Mouse (Mus musculus) neural tube, embryonic 15.5 days (tissue): ENCODE data around the gene Sec13. TPM values are rescaled to one million over a fixed set of nuclear protein-coding genes. Genes with fewer than 3 reads are reported as not detected.
"Not testable (repeated sequence)": the region's sequence is repeated elsewhere in the genome, so short reads cannot be mapped to it uniquely, and the experiment has no call there.

Experiments used
- ATAC-seq: fragments of 200-750 bp; cut with Nextera tagmentation; 2 replicates; pipeline ENCODE4 v1.8.0; 2017; ENCODE audit warnings: mild to moderate bottlenecking, moderate TSS enrichment, moderate library complexity; ENCODE audit not compliant: low FRiP score
- H3K27ac ChIP-seq: fragments of 300-500 bp; sonication (generic); replicated peaks from 2 replicates; pipeline ENCODE4 v1.5.1; 2015; ENCODE audit warnings: mild to moderate bottlenecking, inconsistent platforms
- H3K27me3 ChIP-seq: fragments of 300-500 bp; sonication (generic); replicated peaks from 2 replicates; pipeline ENCODE4 v1.6.1; 2015; ENCODE audit warnings: inconsistent platforms
- H3K36me3 ChIP-seq: fragments of 300-500 bp; sonication (generic); 2 replicates; pipeline ENCODE4 v1.6.1; 2015; ENCODE audit warnings: inconsistent platforms
- H3K4me1 ChIP-seq: fragments of 300-500 bp; sonication (generic); 2 replicates; pipeline ENCODE4 v1.6.1; 2015; ENCODE audit warnings: inconsistent platforms
- H3K4me2 ChIP-seq: fragments of 300-500 bp; sonication (generic); 2 replicates; pipeline ENCODE4 v1.6.1; 2015; ENCODE audit warnings: inconsistent platforms, mild to moderate bottlenecking, moderate library complexity
- H3K4me3 ChIP-seq: fragments of 300-500 bp; sonication (generic); replicated peaks from 2 replicates; pipeline ENCODE4 v1.5.1; 2015; ENCODE audit warnings: mild to moderate bottlenecking, inconsistent platforms
- H3K9ac ChIP-seq: fragments of 300-500 bp; sonication (generic); replicated peaks from 2 replicates; pipeline ENCODE4 v1.6.1; 2015; ENCODE audit warnings: mild to moderate bottlenecking, inconsistent platforms
- H3K9me3 ChIP-seq: fragments of 300-500 bp; sonication (generic); replicated peaks from 2 replicates; pipeline ENCODE4 v1.6.1; 2016; ENCODE audit warnings: inconsistent platforms
- WGBS: fragments of 180-500 bp; shearing (Covaris S2); methylation state at CpG from one replicate; pipeline ENCODE4 v1.1.7; 2015; ENCODE audit warnings: mixed read lengths; 5-methylcytosine and 5-hydroxymethylcytosine counted together
- polyA plus RNA-seq: library from polyadenylated mRNA; unstranded; fragments of >200 nt; fragmentation: Nextera tagmentation; extraction: Ambion mirVana; gene quantifications from 2 replicates; pipeline ENCODE4 v1.2.1, GENCODE M21; 2015

The Sec13 gene
- polyA plus RNA-seq, 1 experiment from 2014 or later, result 194 TPM

DNA sequence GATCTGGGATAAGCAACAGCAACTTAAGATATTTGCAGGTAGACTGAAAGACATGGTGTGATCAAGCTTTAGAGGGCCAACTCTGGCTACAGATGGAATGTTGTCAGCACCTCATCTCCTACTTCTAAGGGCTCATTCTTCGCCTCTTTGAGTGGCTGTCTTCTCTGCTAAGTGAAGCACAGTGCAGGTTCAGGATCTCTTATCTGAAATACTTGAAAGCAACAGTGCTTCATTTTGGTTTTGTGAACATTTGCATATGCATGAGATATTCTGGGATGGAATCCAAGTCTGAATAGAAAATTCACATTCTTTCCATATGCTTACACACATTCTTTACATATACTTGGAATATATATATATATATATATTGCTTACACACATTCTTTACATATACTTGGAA, 1.8 kb upstream of the Sec13 start:
- no peaks in the 10 kb centered on the region for H3K27me3 ChIP-seq
- ATAC-seq, result no peak
- H3K4me1 ChIP-seq, result peaks cover 14% of the 10 kb centered on the region
- peaks cover 16% of the 10 kb centered on the region for H3K36me3 ChIP-seq
- H3K9me3 ChIP-seq, result no peaks in the 10 kb centered on the region
- no peak overlapping the region for H3K9ac ChIP-seq
- WGBS, result 68% methylated on average over 1 of the region's 1 CpGs
- no peak overlapping the region for H3K4me3 ChIP-seq
- no peak overlapping the region for H3K4me2 ChIP-seq
- no peak overlapping the region for H3K27ac ChIP-seq

DNA sequence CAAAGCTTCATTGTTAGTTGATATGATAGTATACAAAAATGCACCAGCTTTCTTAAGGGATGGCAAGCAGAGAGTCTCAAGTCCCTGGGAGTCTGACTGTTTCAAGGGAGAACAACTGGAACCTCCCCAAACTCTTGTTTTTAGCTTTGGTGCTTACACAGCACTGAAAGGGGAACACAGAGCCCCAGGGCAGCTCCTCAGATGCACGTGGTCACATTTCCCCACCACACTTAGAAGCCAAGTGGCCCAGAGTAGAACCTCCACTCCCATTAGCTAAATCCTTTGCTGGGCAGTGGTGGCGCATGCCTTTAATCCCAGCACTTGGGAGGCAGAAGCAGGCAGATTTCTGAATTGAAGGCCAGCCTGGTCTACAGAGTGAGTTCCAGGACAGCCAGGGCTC, 882 bp upstream of the Sec13 start:
- Histone ChIP-seq H3K4me2 (no peak overlapping the region), H3K4me3 (no peak overlapping the region), H3K27me3 (no peaks in the 10 kb centered on the region), H3K9ac (no peak overlapping the region), H3K36me3 (peaks cover 18% of the 10 kb centered on the region), H3K9me3 (no peaks in the 10 kb centered on the region), H3K27ac (no peak overlapping the region), H3K4me1 (peaks cover 14% of the 10 kb centered on the region)
- no peak for ATAC-seq
- 66% methylated on average over 2 of the region's 2 CpGs for WGBS

DNA sequence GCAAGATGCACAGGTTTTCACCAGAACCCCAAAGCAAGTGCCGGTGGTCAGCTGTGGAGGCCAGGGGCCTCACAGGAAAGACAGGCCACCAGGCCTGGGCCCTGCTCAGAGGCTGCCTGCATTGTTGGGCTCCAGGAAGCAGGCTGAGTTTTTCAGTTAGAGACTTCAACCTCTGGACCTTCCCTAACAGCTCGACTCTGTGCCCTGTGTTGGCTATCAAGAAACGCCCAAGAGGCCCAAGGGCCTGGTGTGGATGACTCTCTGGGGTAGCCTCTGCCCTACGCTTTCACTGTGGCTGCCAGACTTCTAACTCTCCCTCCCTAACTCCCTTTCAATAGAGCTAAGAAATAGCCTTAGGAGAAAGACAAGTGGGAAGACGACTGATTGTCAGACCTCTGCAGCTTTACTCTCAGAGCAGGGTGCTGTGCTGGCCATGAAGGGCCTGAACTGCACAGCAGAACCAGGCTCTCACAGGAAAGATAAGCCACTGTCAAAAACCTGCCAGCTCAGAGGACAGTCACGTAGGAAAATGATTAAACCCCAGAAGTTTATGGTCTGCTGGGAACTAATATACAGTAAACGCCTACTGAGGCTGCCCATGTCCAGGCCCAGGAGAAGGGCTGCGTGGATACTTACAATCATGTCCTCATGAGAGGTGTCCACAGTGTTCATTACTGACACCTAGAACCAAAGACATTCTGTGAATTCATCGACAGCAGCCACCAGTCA, 3.1 kb downstream of the Sec13 start:
- Histone ChIP-seq H3K9ac (no peak overlapping the region), H3K27ac (no peak overlapping the region), H3K27me3 (no peaks in the 10 kb centered on the region), H3K9me3 (no peaks in the 10 kb centered on the region), H3K4me2 (no peak overlapping the region), H3K4me1 (peaks cover 14% of the 10 kb centered on the region), H3K4me3 (no peak overlapping the region), H3K36me3 (peaks cover 51% of the 10 kb centered on the region)
- WGBS, result 90% methylated on average over 9 of the region's 9 CpGs
- ATAC-seq, result no peak

DNA sequence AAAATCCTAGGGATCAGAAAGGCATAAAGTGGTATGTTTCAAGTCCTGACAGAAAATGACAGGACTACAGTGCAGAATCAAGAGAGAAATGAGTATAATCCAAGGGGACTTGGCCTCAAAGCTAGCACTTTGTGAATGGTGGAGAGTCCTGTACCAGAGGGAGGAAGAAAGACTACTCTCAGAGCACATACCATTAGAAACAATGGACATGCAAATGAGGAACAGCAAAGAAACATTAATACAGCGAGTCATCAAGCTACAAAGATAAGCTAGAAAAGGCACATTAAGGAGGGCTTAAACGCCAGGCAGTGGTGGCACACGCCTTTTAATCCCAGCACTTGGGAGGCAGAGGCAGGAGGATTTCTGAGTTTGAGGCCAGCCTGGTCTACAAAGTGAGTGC, 9.2 kb downstream of the Sec13 start:
- H3K9me3 ChIP-seq, result no peaks in the 10 kb centered on the region
- H3K36me3 ChIP-seq, result peaks cover 97% of the 10 kb centered on the region
- H3K27ac ChIP-seq, result no peak overlapping the region
- H3K4me2 ChIP-seq, result no peak overlapping the region
- no peak overlapping the region for H3K9ac ChIP-seq
- no peak overlapping the region for H3K4me3 ChIP-seq
- no peaks in the 10 kb centered on the region for H3K27me3 ChIP-seq
- WGBS, result 92% methylated on average over 3 of the region's 3 CpGs
- H3K4me1 ChIP-seq, result no peaks in the 10 kb centered on the region
- ATAC-seq, result no peak

DNA sequence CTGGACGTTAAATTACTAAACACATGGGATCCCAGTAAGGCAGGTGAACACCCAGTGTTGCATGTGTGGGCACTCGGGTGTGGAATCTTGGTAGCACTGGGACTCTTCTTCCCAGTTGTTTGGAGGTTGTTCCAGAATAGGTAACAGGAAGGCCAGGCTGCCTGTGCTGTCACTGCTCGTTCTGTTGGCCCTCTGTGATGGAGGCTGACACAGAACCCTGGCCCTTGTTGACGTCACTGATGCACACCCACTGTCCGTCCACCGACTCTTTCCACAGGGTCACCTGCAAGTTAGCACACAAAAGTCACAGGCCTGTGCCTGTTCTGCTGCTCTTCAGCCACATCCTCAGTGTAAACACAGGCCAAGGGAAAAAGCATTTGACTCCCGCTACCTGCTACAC, 12.4 kb downstream of the Sec13 start:
- Histone ChIP-seq H3K27ac (no peak overlapping the region), H3K36me3 (peaks cover 84% of the 10 kb centered on the region), H3K9me3 (no peaks in the 10 kb centered on the region), H3K4me1 (no peaks in the 10 kb centered on the region), H3K4me3 (no peak overlapping the region), H3K9ac (no peak overlapping the region), H3K27me3 (no peaks in the 10 kb centered on the region), H3K4me2 (no peak overlapping the region)
- 88% methylated on average over 7 of the region's 7 CpGs for WGBS
- no peak for ATAC-seq

DNA sequence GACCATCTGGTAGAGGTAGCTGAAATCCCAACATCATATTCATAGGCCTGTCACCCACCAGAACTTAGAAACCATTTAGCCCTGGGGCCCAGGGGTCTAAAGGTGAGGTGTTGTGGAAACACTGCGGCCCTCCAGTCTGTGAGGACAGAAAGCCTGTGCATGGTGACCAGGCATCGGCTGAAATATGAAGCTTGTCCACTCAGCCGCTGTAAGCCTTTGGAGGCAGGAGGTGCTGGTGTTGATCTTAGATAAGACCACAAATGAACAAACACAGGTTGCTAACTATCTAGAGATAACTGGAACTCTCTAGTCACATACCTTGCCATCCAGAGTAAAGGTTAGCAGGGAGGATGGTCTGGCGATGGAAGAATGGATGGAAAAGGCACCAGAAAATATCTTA, 19.5 kb downstream of the Sec13 start:
- Histone ChIP-seq H3K4me2 (no peak overlapping the region), H3K4me3 (no peak overlapping the region), H3K36me3 (peaks cover 67% of the 10 kb centered on the region), H3K9me3 (no peaks in the 10 kb centered on the region), H3K27me3 (no peaks in the 10 kb centered on the region), H3K4me1 (no peaks in the 10 kb centered on the region), H3K9ac (no peak overlapping the region), H3K27ac (no peak overlapping the region)
- ATAC-seq, result no peak
- 96% methylated on average over 4 of the region's 4 CpGs for WGBS

DNA sequence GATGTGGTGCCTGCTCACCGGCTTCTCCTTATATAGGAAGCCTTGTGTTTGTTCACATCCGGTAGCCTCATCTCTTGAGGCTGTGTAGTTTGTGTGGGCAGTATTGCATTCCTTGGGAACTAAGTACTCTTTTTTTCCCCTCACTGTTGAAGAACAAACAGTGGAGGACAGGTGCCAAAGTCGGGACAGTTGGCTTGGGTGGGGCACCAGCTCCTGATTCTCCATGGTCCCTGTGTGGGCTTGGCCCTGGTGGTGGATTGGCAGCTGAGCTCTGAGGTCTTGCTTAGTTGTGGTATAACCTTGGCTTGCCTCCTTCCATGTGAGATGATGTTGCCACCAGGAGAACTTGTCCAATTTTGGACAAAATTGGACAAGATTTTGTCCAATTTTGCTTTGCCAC, 20.7 kb downstream of the Sec13 start, which contains the start of gene Ghrl:
Ghrl (minus strand) TSS at position 3 of the 400 bp plus-strand sequence.
- Histone ChIP-seq H3K9ac (no peak within 1 kb of the TSS), H3K36me3 (peaks cover 71% of the 10 kb centered on the region), H3K4me2 (no peak within 1 kb of the TSS), H3K4me3 (no peak within 1 kb of the TSS), H3K27ac (no peak within 1 kb of the TSS), H3K9me3 (no peaks in the 10 kb centered on the region), H3K4me1 (no peaks in the 10 kb centered on the region), H3K27me3 (no peaks in the 10 kb centered on the region)
- 91% methylated on average over 3 of the region's 3 CpGs for WGBS
- ATAC-seq, result no peak

DNA sequence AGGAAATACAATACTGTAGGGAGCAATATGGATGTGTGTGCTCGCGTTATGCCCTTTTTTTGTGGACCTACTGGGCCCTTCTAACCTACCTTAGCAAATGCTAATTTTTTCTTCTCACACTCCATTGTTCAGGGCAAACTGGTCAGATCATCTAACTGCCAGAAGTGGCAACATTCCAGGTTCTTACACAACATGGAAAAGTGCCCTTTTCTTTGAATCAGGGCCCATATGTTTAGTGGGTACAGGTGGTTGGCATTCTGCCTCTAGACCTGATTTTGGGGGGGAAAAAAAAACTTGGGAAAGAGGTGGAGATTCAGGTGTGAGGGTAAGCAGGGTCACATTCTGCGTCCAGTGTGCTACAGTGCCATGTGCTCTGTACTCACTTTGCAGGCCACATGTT, 23.0 kb downstream of the Sec13 start:
- Histone ChIP-seq H3K9ac (no peak overlapping the region), H3K4me2 (no peak overlapping the region), H3K4me3 (no peak overlapping the region), H3K4me1 (no peaks in the 10 kb centered on the region), H3K36me3 (peaks cover 84% of the 10 kb centered on the region), H3K27ac (no peak overlapping the region), H3K9me3 (no peaks in the 10 kb centered on the region), H3K27me3 (no peaks in the 10 kb centered on the region)
- no peak for ATAC-seq
- WGBS, result 89% methylated on average over 3 of the region's 3 CpGs

DNA sequence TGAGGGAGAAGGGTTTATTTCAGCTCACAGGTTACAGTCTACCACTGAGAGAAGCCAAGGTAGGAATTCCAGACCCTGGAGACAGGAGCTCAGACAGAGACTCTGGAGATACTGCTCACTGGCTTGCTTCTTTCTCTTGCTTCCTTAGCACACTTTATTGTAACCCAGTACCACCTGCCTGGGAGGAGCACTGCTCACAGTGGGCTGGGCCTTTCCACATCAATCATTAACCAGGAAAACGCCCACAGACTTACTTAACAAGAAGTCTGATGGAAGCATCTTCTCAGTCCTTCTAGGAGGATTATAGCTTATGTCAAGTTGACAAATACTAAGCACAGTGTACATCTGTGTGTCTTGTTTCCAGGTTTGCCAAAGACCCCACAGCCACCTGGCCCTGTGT, 25.7 kb downstream of the Sec13 start:
- Histone ChIP-seq H3K4me1 (no peaks in the 10 kb centered on the region), H3K4me3 (no peak overlapping the region), H3K4me2 (no peak overlapping the region), H3K9me3 (no peaks in the 10 kb centered on the region), H3K27me3 (no peaks in the 10 kb centered on the region), H3K36me3 (peaks cover 90% of the 10 kb centered on the region), H3K9ac (no peak overlapping the region), H3K27ac (no peak overlapping the region)
- ATAC-seq, result no peak
- WGBS, result 61% methylated on average over 1 of the region's 1 CpGs

DNA sequence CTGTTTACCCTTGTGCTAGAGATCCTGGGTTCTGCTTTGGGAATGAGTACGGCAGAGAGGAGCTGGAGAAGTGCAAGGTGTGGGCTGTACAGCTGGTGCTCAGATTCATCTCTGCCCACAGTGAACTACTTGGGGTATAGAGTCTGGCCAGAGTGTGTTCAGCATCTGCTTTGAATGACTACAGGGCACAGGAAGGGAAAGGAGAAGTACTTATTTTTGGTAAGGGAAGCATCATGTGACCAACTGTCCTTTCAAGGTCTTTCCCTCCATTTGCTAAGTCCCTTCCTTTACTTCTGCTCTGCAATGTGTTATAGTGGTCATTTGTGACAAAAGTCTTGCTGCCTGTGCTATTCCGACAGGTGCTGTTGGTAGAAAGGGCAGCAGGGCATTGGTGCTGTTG, 26.3 kb downstream of the Sec13 start:
- ATAC-seq, result no peak
- Histone ChIP-seq H3K9ac (no peak overlapping the region), H3K9me3 (no peaks in the 10 kb centered on the region), H3K36me3 (peaks cover 90% of the 10 kb centered on the region), H3K4me2 (no peak overlapping the region), H3K27me3 (no peaks in the 10 kb centered on the region), H3K4me3 (no peak overlapping the region), H3K27ac (no peak overlapping the region), H3K4me1 (no peaks in the 10 kb centered on the region)
- WGBS, result 98% methylated on average over 2 of the region's 2 CpGs

DNA sequence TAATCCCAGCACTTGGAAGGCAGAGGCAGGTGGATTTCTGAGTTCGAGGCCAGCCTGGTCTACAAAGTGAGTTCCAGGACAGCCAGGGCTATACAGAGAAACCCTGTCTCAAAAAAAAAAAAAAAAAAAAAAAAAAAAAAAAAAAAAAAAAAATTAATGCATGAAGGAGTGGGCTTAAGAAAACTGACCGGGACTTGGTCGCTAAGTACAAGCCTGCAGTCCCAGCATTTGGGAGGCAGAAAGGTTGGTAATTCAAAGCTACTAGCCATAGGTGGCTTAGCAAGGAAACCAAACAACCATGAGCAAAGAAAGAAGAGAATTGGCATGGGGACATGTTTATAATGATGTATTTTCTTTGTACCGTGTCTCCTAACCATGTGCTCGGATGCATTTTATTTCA, 27.2 kb downstream of the Sec13 start:
- H3K4me3 ChIP-seq, H3K9ac ChIP-seq, H3K9me3 ChIP-seq, H3K4me1 ChIP-seq, H3K27ac ChIP-seq, H3K27me3 ChIP-seq, H3K4me2 ChIP-seq, ATAC-seq: not testable (repeated sequence)
- peaks cover 92% of the 10 kb centered on the region for H3K36me3 ChIP-seq
- WGBS, result 95% methylated on average over 5 of the region's 5 CpGs

DNA sequence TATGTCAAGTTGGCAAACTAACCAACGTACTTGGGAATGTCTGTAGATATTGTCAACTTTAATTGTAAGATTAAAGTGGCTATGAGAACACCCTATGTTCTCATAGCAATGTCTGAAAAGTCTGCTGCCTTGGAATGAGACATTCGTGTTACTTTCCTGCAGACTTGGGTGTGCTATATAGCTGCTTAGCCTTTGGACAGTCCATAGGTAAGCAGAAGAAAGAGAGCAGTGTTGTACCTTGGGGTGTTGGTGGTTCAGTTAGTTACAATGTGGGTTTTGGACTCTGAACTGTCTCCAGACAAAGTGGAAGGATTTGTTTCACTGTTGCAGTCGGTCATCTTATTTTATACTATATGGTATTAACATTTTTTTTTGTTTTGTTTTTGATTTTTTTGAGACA, 27.8 kb downstream of the Sec13 start:
- Histone ChIP-seq H3K9me3 (no peaks in the 10 kb centered on the region), H3K36me3 (peaks cover 95% of the 10 kb centered on the region), H3K4me1 (no peaks in the 10 kb centered on the region), H3K9ac (no peak overlapping the region), H3K4me3 (no peak overlapping the region), H3K27ac (no peak overlapping the region), H3K27me3 (no peaks in the 10 kb centered on the region), H3K4me2 (no peak overlapping the region)
- 95% methylated on average over 3 of the region's 3 CpGs for WGBS
- no peak for ATAC-seq
